Mouse (Mus musculus) adrenal gland, postnatal 14 days (tissue): Measurements from ENCODE around the gene Olfr1469. TPM values are rescaled to one million over a fixed set of nuclear protein-coding genes. Genes with fewer than 3 reads are reported as not detected.
"Not testable (repeated sequence)": the region's sequence is repeated elsewhere in the genome, so short reads cannot be mapped to it uniquely, and the experiment has no call there.

Experiments used
- DNase-seq: peaks from one replicate; pipeline ENCODE4 v3.0.0; 2021; ENCODE audit warnings: mixed read lengths
- long read RNA-seq, 2 experiments: library from polyadenylated mRNA; stranded (forward); transcript quantifications; one replicate each; pipeline ENCODE4 v2.0.0; 2021
- total RNA-seq: library from RNA; stranded (reverse); gene quantifications from 2 replicates; pipeline ENCODE4 v1.2.3, GENCODE M21; 2021

Gene Olfr1469
- not detected in 2 replicates for total RNA-seq
- long read RNA-seq, experiment 1: 0 reads
- long read RNA-seq, experiment 2: 0 reads

DNA sequence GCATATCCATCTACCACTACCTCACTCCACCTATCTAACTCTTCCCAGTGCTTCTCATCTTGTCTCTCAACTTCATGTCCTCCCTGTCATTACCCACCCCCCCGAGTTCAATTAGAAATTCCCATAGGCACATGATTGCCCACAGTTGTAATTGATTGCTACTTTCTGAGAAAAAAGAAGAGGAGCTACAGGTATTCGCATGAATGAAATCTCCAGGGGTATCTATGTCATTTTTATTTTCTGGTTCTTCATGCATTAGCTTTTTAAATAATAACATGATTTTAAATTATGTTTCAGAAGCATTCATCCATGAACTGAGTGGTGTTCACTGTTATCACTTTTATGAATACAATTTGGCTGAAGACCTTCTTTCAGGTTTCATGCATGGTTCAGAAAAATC, at the start of gene Olfr1469:
Olfr1469 (plus strand) TSS at position 301 of the 400 bp plus-strand sequence.
- no peak for DNase-seq

DNA sequence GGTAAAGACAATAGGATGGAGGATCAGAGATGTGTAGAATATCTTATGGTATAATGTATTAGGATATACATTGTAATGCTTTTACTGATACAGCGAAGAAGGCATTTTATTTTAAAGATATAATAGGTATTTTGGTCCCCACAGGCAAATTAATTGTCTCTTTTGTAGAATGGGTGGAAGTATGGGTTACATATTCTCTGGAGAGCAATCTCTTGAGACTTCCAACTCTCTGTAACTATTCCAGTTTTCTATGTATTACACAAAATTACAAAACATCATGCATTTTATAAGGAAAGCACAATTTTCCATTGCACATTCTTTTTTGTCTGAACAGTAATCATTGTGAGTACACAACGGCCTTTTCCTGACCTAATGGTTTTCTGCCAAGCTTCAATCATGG, 45.7 kb upstream of the Olfr1469 start, which contains the start of gene Olfr1467:
Olfr1467 (plus strand) TSS at position 301 of the 400 bp plus-strand sequence.
- no peak for DNase-seq

DNA sequence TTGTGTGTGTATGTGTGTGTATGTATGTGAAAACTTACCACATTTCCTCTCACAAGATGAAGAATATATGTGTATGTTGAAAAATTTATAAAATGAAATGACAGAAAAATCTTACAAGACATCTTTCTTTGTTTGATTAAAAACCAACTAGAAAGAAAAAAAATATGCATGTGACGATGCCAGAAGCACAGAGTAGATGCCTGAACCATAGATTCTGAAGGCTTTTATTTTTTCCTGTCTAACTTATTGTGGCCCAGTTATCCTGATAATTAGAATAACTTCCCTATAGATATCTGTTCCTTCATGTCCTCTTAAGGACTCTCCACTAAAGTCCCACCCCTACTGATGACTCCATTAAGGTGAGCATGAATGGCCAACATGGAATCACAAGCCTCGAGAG, 35.5 kb downstream of the Olfr1469 start, which contains the start of gene Olfr1471:
Olfr1471 (plus strand) TSS at position 301 of the 400 bp plus-strand sequence.
- DNase-seq: not testable (repeated sequence)

DNA sequence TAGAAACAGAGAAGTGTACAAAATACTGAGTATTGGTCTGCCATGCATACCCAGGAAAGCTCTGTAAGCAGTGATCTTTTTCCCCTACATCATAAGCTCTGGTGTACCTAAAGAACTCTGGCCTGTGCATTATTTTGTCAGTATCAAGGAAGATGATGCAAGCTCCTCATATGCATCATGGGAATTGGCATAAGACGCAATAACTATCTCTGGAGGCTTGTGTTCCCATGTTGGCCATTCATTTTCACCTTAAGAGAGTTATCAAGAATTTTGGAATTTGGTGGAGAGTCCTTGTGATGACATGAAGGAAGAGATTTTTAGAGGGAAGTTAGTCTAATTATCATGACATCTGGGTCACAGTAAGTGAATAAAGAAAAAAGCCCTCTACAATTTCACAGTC, 48.3 kb downstream of the Olfr1469 start, which contains the start of gene Olfr1472:
Olfr1472 (minus strand) TSS at position 101 of the 400 bp plus-strand sequence.
- DNase-seq: no peak

Other genes with a start within 250 kb of the Olfr1469 start
- not detected in 2 replicates for gene Olfr1461, start 244.8 kb upstream of the Olfr1469 start, total RNA-seq
- not detected in 2 replicates for gene Olfr1462, start 222.1 kb upstream of the Olfr1469 start, total RNA-seq
- not detected in 2 replicates for gene Olfr1463, start 176.5 kb upstream of the Olfr1469 start, total RNA-seq
- gene Olfr1465, start 92.3 kb upstream of the Olfr1469 start, total RNA-seq: not detected in 2 replicates
- gene Olfr1466, start 69.0 kb upstream of the Olfr1469 start, total RNA-seq: not detected in 2 replicates
- not detected in 2 replicates for gene Olfr1467, start 45.6 kb upstream of the Olfr1469 start, total RNA-seq
- gene Olfr1471, start 35.6 kb downstream of the Olfr1469 start, total RNA-seq: not detected in 2 replicates
- not detected in 2 replicates for gene Olfr1472, start 48.2 kb downstream of the Olfr1469 start, total RNA-seq
- gene Olfr1474, start 61.7 kb downstream of the Olfr1469 start, total RNA-seq: not detected in 2 replicates
- gene Olfr1475, start 72.3 kb downstream of the Olfr1469 start, total RNA-seq: not detected in 2 replicates
- gene Olfr1477, start 92.7 kb downstream of the Olfr1469 start, total RNA-seq: not detected in 2 replicates
- gene Olfr1480, start 120.1 kb downstream of the Olfr1469 start, total RNA-seq: not detected in 2 replicates
- not detected in 2 replicates for gene Olfr1484, start 175.7 kb downstream of the Olfr1469 start, total RNA-seq
- gene Olfr1487, start 209.5 kb downstream of the Olfr1469 start, total RNA-seq: not detected in 2 replicates
- gene Olfr1489, start 223.8 kb downstream of the Olfr1469 start, total RNA-seq: not detected in 2 replicates
- gene Olfr1490, start 243.2 kb downstream of the Olfr1469 start, total RNA-seq: not detected in 2 replicates